Mouse (Mus musculus) lung, postnatal 0 days (tissue): ENCODE measurements at regions not wholly inside any gene's neighbourhood (a gene's known extent, or its start where the extent isn't known, plus 50 kb on each side); places are given as distances from the start of the nearest gene placed in this dataset.

ENCODE experiments used
- ATAC-seq: fragments of 200-750 bp; cut with Nextera tagmentation; 2 replicates; pipeline ENCODE4 v1.8.0; 2017; ENCODE audit warnings: moderate library complexity
- DNase-seq: peaks from one replicate; pipeline ENCODE4 v3.0.0-alpha.2; 2016; ENCODE audit warnings: low spot score
- H3K27ac ChIP-seq: fragments of 300-500 bp; sonication (generic); 2 replicates; pipeline ENCODE4 v1.5.1; 2014; ENCODE audit warnings: antibody characterized with exemption, mild to moderate bottlenecking, low read length, mixed read lengths
- H3K27me3 ChIP-seq: fragments of 300-500 bp; sonication (generic); replicated peaks from 2 replicates; pipeline ENCODE4 v1.6.1; 2014; ENCODE audit warnings: low read length, mixed read lengths; ENCODE audit not compliant: insufficient read depth
- H3K36me3 ChIP-seq: fragments of 300-500 bp; sonication (generic); 2 replicates; pipeline ENCODE4 v1.6.1; 2014; ENCODE audit warnings: low read length, mixed read lengths; ENCODE audit not compliant: insufficient read depth
- H3K4me1 ChIP-seq: fragments of 300-500 bp; sonication (generic); 2 replicates; pipeline ENCODE4 v1.6.1; 2014; ENCODE audit warnings: antibody characterized with exemption, low read depth, low read length, mixed read lengths; ENCODE audit not compliant: insufficient read depth
- H3K4me2 ChIP-seq: fragments of 300-500 bp; sonication (generic); replicated peaks from 2 replicates; pipeline ENCODE4 v1.6.1; 2014; ENCODE audit warnings: low read depth, mild to moderate bottlenecking, low read length, moderate library complexity, mixed read lengths
- H3K4me3 ChIP-seq: fragments of 300-500 bp; sonication (generic); 2 replicates; pipeline ENCODE4 v1.5.1; 2014; ENCODE audit warnings: low read depth, low read length
- H3K9ac ChIP-seq: fragments of 300-500 bp; sonication (generic); replicated peaks from 2 replicates; pipeline ENCODE4 v1.6.1; 2014; ENCODE audit warnings: low read depth, mild to moderate bottlenecking
- H3K9me3 ChIP-seq: fragments of 300-500 bp; sonication (generic); 2 replicates; pipeline ENCODE4 v1.6.1; 2016; ENCODE audit warnings: low read length, mixed read lengths
- CTCF ChIP-seq: IDR thresholded peaks from 2 replicates; pipeline ENCODE4 v1.5.1; 2016; ENCODE audit warnings: antibody characterized with exemption, mild to moderate bottlenecking
- EP300 ChIP-seq: IDR thresholded peaks from 2 replicates; pipeline ENCODE4 v1.6.1; 2016; ENCODE audit warnings: antibody characterized with exemption, mild to moderate bottlenecking, control low read depth
- WGBS: fragments of 180-500 bp; shearing (Covaris S2); extraction: QIAGEN DNeasy Blood & Tissue Kit; methylation state at CpG from one replicate; pipeline ENCODE4 v1.1.7; 2014; 5-methylcytosine and 5-hydroxymethylcytosine counted together

DNA sequence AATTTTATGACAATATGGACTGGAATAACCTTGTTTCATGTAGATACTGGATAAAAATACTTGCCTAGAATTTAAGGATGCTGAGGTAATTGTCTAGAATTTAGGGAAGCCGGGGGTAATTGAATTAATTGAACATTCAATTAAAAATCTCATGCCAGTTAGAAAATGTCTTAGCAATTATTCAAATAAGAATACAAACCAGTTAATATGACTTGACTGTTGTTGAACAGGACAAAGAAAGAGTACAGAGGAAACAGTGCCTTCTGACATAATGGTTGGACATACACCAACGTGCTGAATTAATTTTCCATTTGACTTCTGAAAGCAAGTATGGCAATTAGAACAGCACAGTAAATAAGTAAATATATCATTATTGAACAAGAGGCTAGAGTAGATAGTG is 377.4 kb upstream of the Vrk2 start:
- TF ChIP-seq EP300 (no peak), CTCF (no peak)
- H3K27me3 ChIP-seq: no peaks in the 10 kb centered on the region

DNA sequence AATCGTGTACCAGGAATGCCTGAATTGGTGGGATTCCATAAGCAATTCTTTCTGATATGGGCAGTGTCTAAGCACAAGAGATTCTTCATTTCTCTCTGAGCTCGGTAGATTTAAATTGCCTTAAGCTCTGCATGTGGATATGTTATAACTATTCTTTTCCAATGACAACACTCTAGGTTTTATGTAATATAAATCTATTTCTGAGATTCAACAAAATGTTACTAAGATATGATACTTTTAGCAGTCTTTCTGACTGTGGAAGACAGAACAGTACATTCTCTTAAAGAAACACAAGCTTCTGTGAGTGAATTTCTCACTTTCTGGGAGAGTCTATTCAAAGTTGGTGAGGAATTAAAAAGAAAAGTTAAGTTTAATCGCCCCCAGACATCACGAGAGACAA is 373.6 kb upstream of the Vrk2 start:
- ATAC-seq: no peak
- H3K36me3 ChIP-seq: no peaks in the 10 kb centered on the region
- H3K27me3 ChIP-seq: no peaks in the 10 kb centered on the region
- no peak overlapping the region for H3K4me3 ChIP-seq
- H3K27ac ChIP-seq: no peak overlapping the region
- no peak for DNase-seq
- no peaks in the 10 kb centered on the region for H3K4me1 ChIP-seq
- 77% methylated on average over 4 of the region's 4 CpGs for WGBS
- TF ChIP-seq EP300 (no peak), CTCF (no peak)
- no peak overlapping the region for H3K4me2 ChIP-seq
- no peaks in the 10 kb centered on the region for H3K9me3 ChIP-seq
- no peak overlapping the region for H3K9ac ChIP-seq

More for the DNA sequence above, 377.4 kb upstream of the Vrk2 start:
- Histone ChIP-seq H3K9ac (no peak overlapping the region), H3K4me3 (no peak overlapping the region), H3K27ac (no peak overlapping the region), H3K36me3 (no peaks in the 10 kb centered on the region), H3K4me2 (no peak overlapping the region), H3K4me1 (no peaks in the 10 kb centered on the region), H3K9me3 (no peaks in the 10 kb centered on the region)
- 84% methylated on average over 2 of the region's 2 CpGs for whole genome bisulfite sequencing
- ATAC-seq (no peak), DNase-seq (no peak)

DNA sequence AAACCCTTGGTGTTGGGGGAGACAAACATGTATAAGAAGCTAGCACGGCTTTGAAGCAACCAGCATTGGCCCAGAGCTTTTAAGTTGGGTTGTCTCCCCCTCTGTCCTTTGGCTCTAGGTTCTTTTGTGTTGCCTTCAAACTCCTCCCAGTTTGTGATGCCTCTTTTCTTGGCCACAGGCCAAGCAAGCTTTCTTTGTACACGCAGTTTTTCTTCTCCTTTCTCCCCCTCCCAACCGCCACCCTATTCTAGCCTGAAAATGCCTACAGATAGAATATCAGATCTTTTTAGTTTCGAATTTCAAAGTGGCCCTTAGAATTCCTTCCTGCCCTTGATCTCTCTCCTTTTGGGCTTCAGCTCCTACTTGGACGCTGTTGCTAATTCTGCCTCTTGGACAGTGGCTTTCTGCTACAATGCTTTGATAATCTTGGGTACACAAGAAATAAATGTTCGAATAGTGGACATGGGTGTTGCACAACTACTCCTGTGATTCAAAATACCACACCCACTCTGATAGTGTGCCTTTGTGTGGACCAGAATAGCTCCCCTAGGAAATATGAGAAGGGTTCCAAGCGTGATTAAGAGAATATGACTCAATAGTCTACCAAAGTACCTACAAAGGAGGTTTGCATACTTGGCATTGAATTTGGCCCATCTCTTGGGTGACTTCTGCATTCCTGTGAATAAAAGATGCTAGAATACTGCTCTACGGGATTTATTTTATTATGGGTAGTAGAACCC is 369.3 kb upstream of the Vrk2 start:
- no peak for TF ChIP-seq CTCF
- TF ChIP-seq EP300: no peak
- WGBS: 29% methylated on average over 8 of the region's 8 CpGs
- no peak overlapping the region for H3K27ac ChIP-seq

DNA sequence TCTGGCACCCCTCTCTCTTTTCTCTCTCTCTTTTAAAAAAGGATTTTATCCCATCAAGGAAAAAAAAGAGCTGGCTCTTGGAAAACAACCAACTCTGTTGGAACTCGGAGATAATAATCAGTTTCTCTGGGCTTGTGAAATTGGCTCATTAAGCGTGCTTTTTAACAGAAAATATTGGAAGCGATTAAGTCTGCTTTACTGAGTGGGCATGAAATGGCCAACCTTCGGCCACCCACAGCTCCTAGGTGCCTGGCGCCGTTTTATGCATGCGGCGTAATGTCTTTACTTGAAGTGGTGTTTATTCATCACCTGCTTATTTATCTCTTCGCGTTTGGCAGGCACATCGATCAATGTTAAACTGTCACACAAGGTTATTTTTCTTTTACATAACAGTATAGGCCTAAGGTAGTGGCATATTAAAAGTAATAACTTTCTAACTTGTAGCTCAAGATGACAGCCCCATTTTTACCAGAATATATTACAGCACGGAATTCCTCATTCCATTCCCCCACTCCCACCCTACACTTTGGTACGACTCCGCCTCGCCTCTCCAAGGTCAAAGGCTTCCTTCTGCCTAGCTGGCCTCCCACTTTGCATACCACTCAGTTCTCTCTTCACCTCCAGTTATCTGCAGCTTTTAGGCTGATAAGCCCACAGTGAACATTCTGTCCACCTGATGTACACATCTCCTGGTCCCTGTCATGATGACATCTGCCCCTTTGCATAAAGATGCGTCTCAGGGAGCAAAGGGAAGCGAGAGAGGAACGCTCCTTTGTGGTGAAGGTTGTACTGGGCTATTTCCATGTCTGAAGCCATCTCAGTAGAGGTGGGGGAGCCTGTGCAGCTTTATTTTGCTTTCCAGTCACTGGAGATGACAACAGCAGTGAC is 368.5 kb upstream of the Vrk2 start:
- H3K4me3 ChIP-seq: no peak overlapping the region
- H3K27me3 ChIP-seq: no peaks in the 10 kb centered on the region
- peak; percentile 5 for DNase-seq
- H3K9ac ChIP-seq: no peak overlapping the region
- ATAC-seq: no peak
- no peak for TF ChIP-seq EP300
- no peak for TF ChIP-seq CTCF
- 37% methylated on average over 18 of the region's 18 CpGs for WGBS
- no peak overlapping the region for H3K27ac ChIP-seq
- H3K4me1 ChIP-seq: no peaks in the 10 kb centered on the region
- H3K9me3 ChIP-seq: no peaks in the 10 kb centered on the region
- H3K4me2 ChIP-seq: no peak overlapping the region
- no peaks in the 10 kb centered on the region for H3K36me3 ChIP-seq

More for the DNA sequence above, 369.3 kb upstream of the Vrk2 start:
- Histone ChIP-seq H3K27me3 (no peaks in the 10 kb centered on the region), H3K9ac (no peak overlapping the region), H3K4me2 (no peak overlapping the region), H3K9me3 (no peaks in the 10 kb centered on the region), H3K36me3 (no peaks in the 10 kb centered on the region), H3K4me3 (no peak overlapping the region), H3K4me1 (no peaks in the 10 kb centered on the region)
- ATAC-seq (no peak), DNase-seq (peak; percentile 27)

DNA sequence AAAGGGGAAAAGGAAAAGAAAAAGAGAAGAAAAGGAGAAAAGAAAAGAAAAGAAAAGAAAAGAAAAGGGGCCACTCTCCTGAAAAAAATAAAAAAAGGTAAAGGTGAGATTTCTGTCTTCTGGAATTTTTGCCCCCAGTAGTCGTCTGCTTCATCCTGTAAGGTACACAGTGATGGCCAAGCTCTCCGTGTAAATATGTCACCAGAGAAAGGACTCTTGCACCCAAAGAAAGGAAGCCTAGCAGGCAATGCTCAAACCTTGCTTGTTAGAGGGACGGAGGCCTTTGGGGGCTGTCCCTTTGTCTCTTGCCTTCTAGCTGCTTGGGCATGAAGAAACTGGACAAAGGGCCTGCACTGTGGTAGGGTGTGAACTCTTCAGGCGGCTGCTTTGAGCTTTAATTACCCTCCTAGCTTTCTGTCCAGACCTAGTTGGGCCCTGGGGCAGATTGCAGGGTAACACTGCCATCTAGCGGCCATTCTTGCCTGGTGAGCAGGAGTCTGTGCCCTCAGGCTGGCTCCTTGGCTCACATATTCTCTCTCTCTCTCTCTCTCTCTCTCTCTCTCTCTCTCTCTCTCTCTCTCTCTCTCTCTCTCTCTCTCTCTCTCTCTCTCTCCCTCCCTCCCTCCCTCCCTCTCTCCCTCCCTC is 367.7 kb upstream of the Vrk2 start:
- ATAC-seq: peak; percentile 75

DNA sequence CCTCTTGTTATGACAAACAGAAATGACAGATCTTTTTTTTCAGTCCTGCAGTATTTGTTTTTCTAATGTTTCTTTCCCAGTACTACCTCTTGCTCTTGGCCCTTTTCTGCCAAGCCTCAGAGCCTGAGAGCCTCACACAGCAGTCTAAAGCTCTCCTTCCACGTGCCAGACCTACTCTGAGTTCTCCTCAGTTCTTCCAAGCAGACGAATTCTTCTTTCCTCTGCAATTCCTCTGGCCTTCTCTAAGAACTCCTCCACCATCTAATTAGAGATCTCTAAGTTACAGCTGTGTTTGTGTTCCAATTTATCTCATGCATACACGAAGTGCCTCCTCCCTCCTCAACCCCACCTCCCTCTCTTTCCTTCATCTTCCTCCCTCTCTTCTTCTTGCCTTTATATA is 362.4 kb upstream of the Vrk2 start:
- Histone ChIP-seq H3K4me2 (no peak overlapping the region), H3K36me3 (no peaks in the 10 kb centered on the region), H3K27me3 (no peaks in the 10 kb centered on the region), H3K4me1 (no peaks in the 10 kb centered on the region), H3K9me3 (no peaks in the 10 kb centered on the region), H3K27ac (no peak overlapping the region), H3K9ac (no peak overlapping the region), H3K4me3 (no peak overlapping the region)
- no peak for TF ChIP-seq CTCF
- TF ChIP-seq EP300: no peak
- WGBS: 52% methylated on average over 3 of the region's 3 CpGs
- ATAC-seq (no peak), DNase-seq (no peak)

More for the DNA sequence above, 367.7 kb upstream of the Vrk2 start:
- Histone ChIP-seq H3K4me1 (no peaks in the 10 kb centered on the region), H3K27me3 (no peaks in the 10 kb centered on the region), H3K9ac (no peak overlapping the region), H3K9me3 (no peaks in the 10 kb centered on the region), H3K4me3 (no peak overlapping the region), H3K36me3 (no peaks in the 10 kb centered on the region), H3K27ac (no peak overlapping the region), H3K4me2 (no peak overlapping the region)
- TF ChIP-seq CTCF (peak; percentile 83), EP300 (no peak)
- peak; percentile 80 for DNase-seq
- 8% methylated on average over 5 of the region's 5 CpGs for WGBS
